8 mouse cellular contexts compared by ENCODE assay signal in genomic region chr5:136568776-136569175, GRCm38 (mm10). TPM values are rescaled to one million over a fixed set of nuclear protein-coding genes. Genes with fewer than 3 reads are reported as not detected.
DNase-seq lines count a peak whose midpoint lies in the region; ATAC-seq and TF ChIP-seq lines count a peak whose summit lies in the region.

No protein-coding gene starts in this region.

- H3ac ChIP-seq in C2C12 (ENCODE audit: control insufficient read depth, insufficient read length, low read depth), result peak overlapping the region; percentile 69

- peak overlapping the region; percentile 96 for H3K4me2 ChIP-seq in forebrain, embryonic 13.5 days
- H3K4me2 ChIP-seq in neural tube, embryonic 15.5 days, result peak overlapping the region; percentile 98

- no peak for TF ChIP-seq POLR2A in lung, adult 2 months (IDR thresholded peaks at IDR 0.05; ENCODE audit: borderline replicate concordance, extremely low read depth, low read depth, low read length)

- H3K27ac ChIP-seq in brown adipose tissue, adult 24 weeks (replicated peaks; ENCODE audit: low read depth, low read length), result no peak overlapping the region
- no peak overlapping the region for H3K27ac ChIP-seq in forebrain, embryonic 13.5 days
- no peak overlapping the region for H3K27ac ChIP-seq in neural tube, embryonic 15.5 days (replicated peaks)

- no peaks in the 10 kb centered on the region for H3K9me3 ChIP-seq in forebrain, embryonic 13.5 days (replicated peaks)
- H3K9me3 ChIP-seq in neural tube, embryonic 15.5 days (replicated peaks), result no peaks in the 10 kb centered on the region

- H3K36me3 ChIP-seq in C2C12 (ENCODE audit: control insufficient read depth, insufficient read depth), result no peaks in the 10 kb centered on the region
- H3K36me3 ChIP-seq in forebrain, embryonic 13.5 days (ENCODE audit: poor library complexity, severe bottlenecking), result no peaks in the 10 kb centered on the region
- no peaks in the 10 kb centered on the region for H3K36me3 ChIP-seq in neural tube, embryonic 15.5 days

- no peaks in the 10 kb centered on the region for H3K27me3 ChIP-seq in C2C12 (ENCODE audit: control insufficient read depth, insufficient read depth, insufficient read length)
- peaks cover 47% of the 10 kb centered on the region for H3K27me3 ChIP-seq in forebrain, embryonic 13.5 days
- H3K27me3 ChIP-seq in neural tube, embryonic 15.5 days (replicated peaks), result peaks cover 14% of the 10 kb centered on the region; the same call in 1 of the 2 replicates

- H3K9ac ChIP-seq in forebrain, embryonic 13.5 days, result peak overlapping the region; percentile 57
- peak overlapping the region; percentile 31; the same call in 1 of the 2 replicates for H3K9ac ChIP-seq in neural tube, embryonic 15.5 days (replicated peaks)

- no peak for ATAC-seq in forebrain, embryonic 13.5 days
- ATAC-seq in neural tube, embryonic 15.5 days (ENCODE audit: low FRiP score), result no peak

- intact Hi-C loops in heart, postnatal 10 days (cut with DNase I), result loop anchor here (1.0 to 5.0 kb wide), 4 partner anchors 96 to 242 kb away; no protein-coding TSS in a partner anchor

- WGBS in forebrain, embryonic 13.5 days, result under 1% methylated on average over 31 of the region's 36 CpGs
- under 1% methylated on average over 36 of the region's 36 CpGs for WGBS in lung, adult 2 months
- WGBS in neural tube, embryonic 15.5 days, result 0% methylated on average over 29 of the region's 36 CpGs

- peak overlapping the region; percentile 84 for H3K4me3 ChIP-seq in C2C12 (ENCODE audit: insufficient read depth, poor library complexity, severe bottlenecking)
- peak overlapping the region; percentile 97 for H3K4me3 ChIP-seq in brown adipose tissue, adult 24 weeks (ENCODE audit: insufficient read depth, low read depth, low read length)
- H3K4me3 ChIP-seq in forebrain, embryonic 13.5 days, result peak overlapping the region; percentile 98
- peak overlapping the region; percentile 56 for H3K4me3 ChIP-seq in lung, adult 2 months (replicated peaks; ENCODE audit: extremely low read depth, low read depth, low read length)
- H3K4me3 ChIP-seq in neural tube, embryonic 15.5 days (replicated peaks), result peak overlapping the region; percentile 98

- peaks cover 22% of the 10 kb centered on the region for H3K79me3 ChIP-seq in C2C12 (ENCODE audit: low read depth)

- DNase-seq in heart, postnatal 10 days, result peak; percentile 86 to 87
- DNase-seq in kidney, postnatal 4 days, result peak; percentile 86 to 91
- DNase-seq in lung, adult 2 months, result peak; percentile 77
- peak; percentile 72 for DNase-seq in testis, postnatal 14 days (ENCODE audit: low spot score)

- H3K79me2 ChIP-seq in C2C12 (ENCODE audit: control insufficient read depth, insufficient read depth), result peaks cover 33% of the 10 kb centered on the region

- TF ChIP-seq CTCF in C2C12 (IDR thresholded peaks at IDR 0.05; ENCODE audit: control insufficient read depth, insufficient read depth, insufficient read length), result peak; percentile 95
- peak; percentile 30; the same call in 1 of the 2 replicates for TF ChIP-seq CTCF in lung, adult 2 months (IDR thresholded peaks at IDR 0.05; ENCODE audit: insufficient read depth, low read length)

- peaks cover 2% of the 10 kb centered on the region for H3K4me1 ChIP-seq in brown adipose tissue, adult 24 weeks (ENCODE audit: control insufficient read depth, insufficient read depth, insufficient read length, low read length)
- H3K4me1 ChIP-seq in forebrain, embryonic 13.5 days, result peaks cover 33% of the 10 kb centered on the region
- H3K4me1 ChIP-seq in lung, adult 2 months (ENCODE audit: control insufficient read depth, insufficient read depth, low read length), result peaks cover 6% of the 10 kb centered on the region
- H3K4me1 ChIP-seq in neural tube, embryonic 15.5 days, result peaks cover 34% of the 10 kb centered on the region

TF ChIP-seq in C2C12, 6 proteins besides CTCF, POLR2A, EP300 and RAD21:
- TF ChIP-seq FOSL1 (IDR thresholded peaks at IDR 0.05; ENCODE audit: insufficient read depth, low read length, poor library complexity, severe bottlenecking) (no peak), MYOG (IDR thresholded peaks at IDR 0.05; ENCODE audit: control insufficient read depth, extremely low read depth, insufficient read length) (no peak), MAX (IDR thresholded peaks at IDR 0.05) (no peak), USF1 (IDR thresholded peaks at IDR 0.05; ENCODE audit: low read depth) (no peak)

RNA-seq across cellular contexts. Expression of gene Cux1, which starts 1.5 kb away (rescaled TPM):
- polyA plus RNA-seq in C2C12 (2012; fragmentation: generic; extraction: Trizol), result 43.9 TPM
- polyA plus RNA-seq in brown adipose tissue, adult 24 weeks (2012; ENCODE audit: insufficient read depth, insufficient read length, missing spikeins), result 31.0 and 45.7 TPM in 2 replicates
- 139 and 143 TPM in 2 replicates for polyA plus RNA-seq in forebrain, embryonic 13.5 days (2015; fragmentation: Nextera tagmentation; extraction: Ambion mirVana)
- 100 to 1,000 TPM; 113 to 119 TPM for total RNA-seq in heart, postnatal 10 days (2021)
- 45.9 and 46.6 TPM in 2 replicates for polyA plus RNA-seq in lung, adult 2 months (2012; rRNA removed)
- 87.8 and 96.6 TPM in 2 replicates for polyA plus RNA-seq in neural tube, embryonic 15.5 days (2015; fragmentation: Nextera tagmentation; extraction: Ambion mirVana)
